Mouse (Mus musculus) embryonic fibroblast, embryonic 13.5 days (primary cell): ENCODE measurements around the gene Gm20431.

Source experiments
- CTCF ChIP-seq: IDR thresholded peaks from 2 replicates; pipeline ENCODE4 v1.5.1; 2011; ENCODE audit warnings: mild to moderate bottlenecking, control low read depth, low read length, moderate library complexity, borderline replicate concordance; ENCODE audit not compliant: insufficient read depth
- POLR2A ChIP-seq: IDR thresholded peaks from 2 replicates; pipeline ENCODE4 v1.6.1; 2011; ENCODE audit warnings: low read depth, mild to moderate bottlenecking, control low read depth, low read length, moderate library complexity

DNA sequence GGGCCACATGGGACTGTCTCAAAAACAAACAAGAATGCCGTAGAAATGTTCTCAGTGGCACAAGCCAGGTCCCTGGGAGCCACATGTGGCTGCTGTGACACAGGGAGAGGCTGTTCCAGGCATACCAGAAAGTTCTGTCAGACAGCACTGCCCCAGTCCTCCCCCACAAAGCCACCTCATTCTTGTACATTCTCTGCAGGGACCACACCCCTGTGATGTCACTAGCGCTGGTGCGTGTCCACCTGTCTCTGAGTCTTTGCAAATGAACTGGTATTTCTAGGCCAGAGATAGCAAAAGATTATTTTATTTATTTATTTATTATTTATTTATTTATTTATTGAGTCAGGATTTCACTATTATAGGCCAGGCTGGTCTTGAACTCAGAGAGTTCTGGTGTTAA is 22.4 kb upstream of the Gm20431 start:
- TF ChIP-seq POLR2A (no peak), CTCF (no peak)
